Mouse (Mus musculus) cerebellum, adult 2 months (tissue): ENCODE data around the gene Gramd1a.

Experiments used
- CTCF ChIP-seq: fragments of 200-500 bp; IDR thresholded peaks from 2 replicates; pipeline ENCODE4 v1.5.1; 2011; ENCODE audit warnings: low read depth, mild to moderate bottlenecking, control low read depth, low read length, moderate library complexity, borderline replicate concordance; ENCODE audit not compliant: insufficient read depth
- POLR2A ChIP-seq: fragments of 200-500 bp; IDR thresholded peaks from 2 replicates; pipeline ENCODE4 v1.6.1; 2011; ENCODE audit warnings: low read length, control low read depth, borderline replicate concordance; ENCODE audit not compliant: insufficient read depth

- TF ChIP-seq CTCF (peak; percentile 73), POLR2A (no peak)
Observed at GRCm38 (mm10) chr7:31172238-31172637, 16.5 kb upstream of the Gramd1a start.
